Mouse (Mus musculus) stomach, embryonic 14.5 days (tissue): Measurements from ENCODE around the gene Fnbp1. TPM values are rescaled to one million over a fixed set of nuclear protein-coding genes. Genes with fewer than 3 reads are reported as not detected.

Experiments
- ATAC-seq: fragments of 200-750 bp; cut with Nextera tagmentation; 2 replicates; pipeline ENCODE4 v1.8.0; 2017; ENCODE audit warnings: low read depth, moderate TSS enrichment; ENCODE audit not compliant: insufficient number of reproducible peaks, insufficient read depth, low FRiP score
- H3K27ac ChIP-seq: fragments of 300-500 bp; sonication (generic); 2 replicates; pipeline ENCODE4 v1.5.1; 2014; ENCODE audit warnings: mild to moderate bottlenecking, low read length, moderate library complexity, mixed read lengths
- H3K27me3 ChIP-seq: fragments of 300-500 bp; sonication (generic); 2 replicates; pipeline ENCODE4 v1.6.1; 2014; ENCODE audit warnings: low read length, control low read depth, mixed read lengths; ENCODE audit not compliant: control insufficient read depth, insufficient read depth
- H3K36me3 ChIP-seq: fragments of 300-500 bp; sonication (generic); 2 replicates; pipeline ENCODE4 v1.6.1; 2014; ENCODE audit warnings: mild to moderate bottlenecking, control low read depth, low read length, moderate library complexity, mixed read lengths; ENCODE audit not compliant: control insufficient read depth, insufficient read depth
- H3K4me1 ChIP-seq: fragments of 300-500 bp; sonication (generic); 2 replicates; pipeline ENCODE4 v1.6.1; 2014; ENCODE audit warnings: low read length, control low read depth, mixed read lengths; ENCODE audit not compliant: control insufficient read depth, insufficient read depth
- H3K4me2 ChIP-seq: fragments of 300-500 bp; sonication (generic); replicated peaks from 2 replicates; pipeline ENCODE4 v1.6.1; 2014; ENCODE audit warnings: low read depth, low read length, control low read depth
- H3K4me3 ChIP-seq: fragments of 300-500 bp; sonication (generic); 2 replicates; pipeline ENCODE4 v1.5.1; 2014; ENCODE audit warnings: low read depth, low read length, control low read depth
- H3K9ac ChIP-seq: fragments of 300-500 bp; sonication (generic); replicated peaks from 2 replicates; pipeline ENCODE4 v1.6.1; 2014; ENCODE audit warnings: low read depth, mild to moderate bottlenecking, control low read depth, low read length, moderate library complexity, mixed read lengths
- H3K9me3 ChIP-seq: fragments of 300-500 bp; sonication (generic); 2 replicates; pipeline ENCODE4 v1.6.1; 2016; ENCODE audit warnings: low read depth, low read length, control low read depth; ENCODE audit not compliant: control insufficient read depth
- whole genome bisulfite sequencing: fragments of 180-500 bp; shearing (Covaris S2); extraction: QIAGEN DNeasy Blood & Tissue Kit; methylation state at CpG from one replicate; pipeline ENCODE4 v1.1.7; 2014; 5-methylcytosine and 5-hydroxymethylcytosine counted together
- polyA plus RNA-seq: library from polyadenylated mRNA; unstranded; fragments of >200 nt; fragmentation: Nextera tagmentation; extraction: Ambion mirVana; gene quantifications from 2 replicates; pipeline ENCODE4 v1.2.1, GENCODE M21; 2014

The Fnbp1 gene
- polyA plus RNA-seq, 1 experiment from 2014 or later: 39.2 TPM

DNA sequence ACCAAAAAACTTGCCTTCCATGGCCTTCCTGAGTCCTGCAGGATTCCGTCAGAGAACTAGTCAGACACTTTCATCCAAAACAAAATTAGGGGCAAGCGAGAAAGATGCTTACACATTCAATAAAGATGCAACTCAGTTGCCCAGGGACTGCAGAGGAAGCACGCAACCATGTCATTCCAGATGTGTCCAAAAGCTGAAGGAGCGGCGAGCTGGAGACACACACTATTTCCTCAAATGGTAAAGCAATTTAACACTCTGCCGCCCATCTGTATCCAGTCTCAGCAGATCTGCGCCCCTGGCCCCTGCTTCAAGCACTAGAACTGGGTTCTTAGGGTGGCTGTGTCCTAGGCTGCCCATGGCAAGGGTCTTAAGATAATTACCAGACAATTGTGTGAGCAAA is 66.0 kb downstream of the Fnbp1 start:
- no peak overlapping the region for H3K9ac ChIP-seq
- H3K4me3 ChIP-seq: no peak overlapping the region
- peaks cover 8% of the 10 kb centered on the region for H3K36me3 ChIP-seq
- no peak overlapping the region for H3K27ac ChIP-seq
- 95% methylated on average over 7 of the region's 7 CpGs for WGBS
- no peak overlapping the region for H3K4me2 ChIP-seq
- H3K9me3 ChIP-seq: no peaks in the 10 kb centered on the region
- no peaks in the 10 kb centered on the region for H3K27me3 ChIP-seq
- no peak for ATAC-seq
- no peaks in the 10 kb centered on the region for H3K4me1 ChIP-seq

DNA sequence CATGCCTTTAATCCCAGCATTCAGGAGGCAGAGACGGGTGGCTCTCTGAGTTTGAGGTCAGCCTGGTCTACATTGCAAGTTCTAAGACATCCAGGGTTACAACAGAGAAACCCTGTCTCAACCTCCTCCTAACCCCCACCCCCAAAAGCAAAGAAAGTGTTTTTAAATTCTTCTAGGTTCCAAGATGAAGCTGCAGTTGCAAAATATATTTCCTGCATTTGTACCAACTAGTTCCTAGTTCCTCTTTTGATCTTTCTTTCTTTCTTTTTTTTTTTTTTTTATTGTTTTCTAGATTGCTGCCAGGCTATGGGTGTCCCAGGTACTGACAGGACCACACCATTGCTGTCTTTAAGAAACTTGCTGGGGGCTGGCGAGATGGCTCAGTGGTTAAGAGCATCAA is 66.6 kb downstream of the Fnbp1 start:
- Histone ChIP-seq H3K9ac (no peak overlapping the region), H3K4me3 (no peak overlapping the region), H3K9me3 (no peaks in the 10 kb centered on the region), H3K4me1 (no peaks in the 10 kb centered on the region), H3K27ac (no peak overlapping the region), H3K4me2 (no peak overlapping the region), H3K27me3 (no peaks in the 10 kb centered on the region), H3K36me3 (peaks cover 8% of the 10 kb centered on the region)
- WGBS: 89% methylated on average over 2 of the region's 2 CpGs
- no peak for ATAC-seq

DNA sequence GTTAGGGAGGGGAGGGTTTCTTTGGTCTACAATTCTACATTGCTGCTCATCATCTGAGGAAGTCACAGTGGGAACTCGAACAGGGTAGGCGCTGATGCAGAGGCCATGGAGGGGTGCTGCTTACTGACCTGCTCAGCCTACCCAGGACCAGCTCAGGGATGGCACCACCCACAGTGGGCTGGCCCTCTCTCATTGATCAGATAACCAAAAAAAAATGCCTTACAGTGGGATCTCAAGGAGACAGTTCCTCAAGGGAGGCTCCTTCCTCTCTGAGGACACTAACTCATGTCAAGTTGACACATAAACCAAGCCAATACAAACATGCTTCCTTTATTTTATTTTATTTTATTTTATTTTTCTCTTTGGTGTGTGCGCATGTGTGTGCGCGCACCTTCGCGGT is 72.3 kb downstream of the Fnbp1 start:
- Histone ChIP-seq H3K27ac (no peak overlapping the region), H3K4me3 (no peak overlapping the region), H3K4me2 (no peak overlapping the region), H3K9me3 (no peaks in the 10 kb centered on the region), H3K27me3 (no peaks in the 10 kb centered on the region), H3K36me3 (peaks cover 9% of the 10 kb centered on the region), H3K4me1 (no peaks in the 10 kb centered on the region), H3K9ac (no peak overlapping the region)
- 90% methylated on average over 7 of the region's 7 CpGs for WGBS
- ATAC-seq: no peak

DNA sequence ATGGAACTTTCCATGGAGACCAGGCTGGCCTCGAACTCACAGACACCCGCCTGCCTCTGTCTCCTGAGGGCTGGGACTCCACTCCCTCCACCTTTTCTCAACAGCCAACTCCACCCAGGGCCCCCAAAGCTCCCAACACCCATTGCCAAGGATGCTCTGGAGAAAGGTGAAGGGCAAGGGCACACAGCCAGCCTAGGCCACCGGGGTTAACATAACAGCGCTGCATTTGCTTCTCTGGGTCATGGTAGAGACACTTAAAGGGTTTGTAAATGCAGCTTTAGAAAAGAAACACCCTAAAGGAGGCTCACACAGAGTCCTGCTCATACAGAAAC is 72.7 kb downstream of the Fnbp1 start:
- Histone ChIP-seq H3K27me3 (no peaks in the 10 kb centered on the region), H3K36me3 (peaks cover 9% of the 10 kb centered on the region), H3K4me3 (no peak overlapping the region), H3K27ac (no peak overlapping the region), H3K4me2 (no peak overlapping the region), H3K4me1 (no peaks in the 10 kb centered on the region), H3K9me3 (no peaks in the 10 kb centered on the region), H3K9ac (no peak overlapping the region)
- WGBS: 85% methylated on average over 4 of the region's 4 CpGs
- ATAC-seq: no peak

DNA sequence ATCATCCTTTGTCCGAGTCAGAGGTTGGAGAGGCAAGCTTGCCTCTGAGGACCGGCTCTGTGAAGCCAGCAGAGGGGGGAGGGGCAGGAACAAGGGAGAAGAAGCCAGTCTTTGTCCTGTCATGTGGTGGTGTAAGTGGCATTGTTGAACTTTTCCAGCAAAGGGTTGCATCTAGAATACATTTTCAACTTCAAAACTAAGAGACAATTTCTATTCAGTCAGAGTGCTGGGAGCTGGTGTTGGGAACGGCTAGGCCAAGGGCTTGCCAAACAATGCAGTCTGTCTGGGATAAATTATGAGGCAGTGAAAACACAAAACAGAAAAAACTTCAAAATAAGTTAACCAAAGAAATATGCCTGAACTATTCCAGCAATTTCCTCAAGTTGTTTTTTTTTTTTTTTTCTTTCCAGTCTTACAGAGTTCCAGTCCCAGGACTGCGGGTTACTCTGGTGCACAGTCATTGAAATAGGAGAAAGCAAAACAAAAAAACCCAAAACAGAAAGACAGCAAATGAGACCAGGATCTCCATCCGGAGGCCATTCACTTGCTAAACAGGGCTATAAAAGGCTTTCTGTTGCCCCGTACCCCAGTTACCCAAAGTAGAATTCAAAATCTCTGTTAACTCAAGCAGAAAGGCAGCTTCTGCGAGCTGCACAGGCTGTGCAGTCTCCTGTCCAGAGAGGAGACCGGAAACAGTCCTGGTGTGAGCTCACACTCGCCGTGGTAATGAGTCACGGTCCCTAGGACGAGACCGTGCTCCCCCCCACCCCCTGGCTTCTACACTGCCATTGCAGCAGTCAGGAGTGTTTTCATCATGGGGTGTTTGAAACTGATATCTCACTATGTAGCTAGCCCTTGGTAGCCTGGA is 73.3 kb downstream of the Fnbp1 start:
- Histone ChIP-seq H3K27ac (peak overlapping the region; percentile 4; the same call in 1 of the 2 replicates), H3K4me1 (no peaks in the 10 kb centered on the region), H3K36me3 (peaks cover 8% of the 10 kb centered on the region), H3K9me3 (no peaks in the 10 kb centered on the region), H3K4me3 (no peak overlapping the region), H3K27me3 (no peaks in the 10 kb centered on the region), H3K4me2 (no peak overlapping the region), H3K9ac (no peak overlapping the region)
- 59% methylated on average over 13 of the region's 13 CpGs for WGBS
- ATAC-seq: no peak

DNA sequence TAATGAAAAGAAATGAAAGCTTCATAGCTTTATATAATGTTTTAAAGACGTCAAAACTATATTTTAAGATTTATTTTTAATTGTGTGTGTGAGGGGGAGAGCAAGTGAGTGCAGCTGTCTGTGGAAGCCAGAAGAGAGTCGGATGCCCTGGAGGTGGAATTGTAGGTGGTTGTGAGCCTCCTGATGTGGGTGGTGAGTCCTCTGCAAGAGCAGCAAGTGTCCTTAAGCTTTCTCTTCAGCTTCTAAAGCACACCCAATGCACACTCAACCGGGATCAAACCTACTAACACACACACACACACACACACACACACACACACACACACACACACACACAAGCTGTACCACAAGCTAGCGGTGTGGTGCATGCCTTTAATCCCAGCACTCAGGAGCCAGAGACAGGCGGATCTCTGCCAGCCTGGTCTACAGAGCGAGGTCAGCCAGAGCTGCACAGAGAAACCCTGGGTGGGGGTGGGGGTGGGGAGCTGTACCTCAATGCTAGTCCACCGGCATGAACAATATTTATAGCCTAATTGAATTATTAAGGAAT is 74.0 kb downstream of the Fnbp1 start:
- 72% methylated on average over 7 of the region's 7 CpGs for WGBS
- H3K27me3 ChIP-seq: no peaks in the 10 kb centered on the region
- peak overlapping the region; percentile 4; the same call in 1 of the 2 replicates for H3K27ac ChIP-seq
- no peaks in the 10 kb centered on the region for H3K4me1 ChIP-seq
- no peak for ATAC-seq
- no peak overlapping the region for H3K4me2 ChIP-seq
- peaks cover 4% of the 10 kb centered on the region for H3K36me3 ChIP-seq
- H3K9ac ChIP-seq: no peak overlapping the region
- no peaks in the 10 kb centered on the region for H3K9me3 ChIP-seq
- H3K4me3 ChIP-seq: no peak overlapping the region

DNA sequence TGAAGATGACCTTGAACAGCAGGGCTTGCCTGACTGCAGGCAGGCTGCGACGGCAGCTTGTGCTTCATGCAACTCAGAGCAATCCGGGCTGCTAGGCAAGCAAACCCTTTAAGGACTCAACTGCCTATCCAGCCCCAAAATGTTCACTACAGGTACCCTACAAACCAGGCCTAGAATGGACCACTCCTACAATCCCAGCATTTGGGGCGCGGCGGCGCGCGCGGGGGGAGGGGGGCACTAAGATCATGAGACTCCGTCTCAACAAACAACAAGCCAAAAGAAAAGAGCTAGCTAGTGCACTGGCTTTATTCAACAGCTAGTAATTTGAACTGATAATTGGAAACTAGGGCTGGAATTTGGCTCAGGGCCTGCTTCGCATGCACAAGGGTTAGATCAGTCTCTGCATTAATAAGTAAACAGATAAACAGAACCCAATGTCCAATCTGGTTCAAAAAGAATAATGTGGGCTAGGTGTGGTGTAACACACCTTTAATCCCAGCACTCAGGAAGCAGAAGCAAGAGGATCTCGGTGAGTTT is 74.7 kb downstream of the Fnbp1 start:
- WGBS: 88% methylated on average over 13 of the region's 13 CpGs
- Histone ChIP-seq H3K4me3 (no peak overlapping the region), H3K27ac (no peak overlapping the region), H3K36me3 (peaks cover 4% of the 10 kb centered on the region), H3K4me2 (no peak overlapping the region), H3K9ac (no peak overlapping the region), H3K27me3 (no peaks in the 10 kb centered on the region), H3K4me1 (no peaks in the 10 kb centered on the region), H3K9me3 (no peaks in the 10 kb centered on the region)
- ATAC-seq: no peak

DNA sequence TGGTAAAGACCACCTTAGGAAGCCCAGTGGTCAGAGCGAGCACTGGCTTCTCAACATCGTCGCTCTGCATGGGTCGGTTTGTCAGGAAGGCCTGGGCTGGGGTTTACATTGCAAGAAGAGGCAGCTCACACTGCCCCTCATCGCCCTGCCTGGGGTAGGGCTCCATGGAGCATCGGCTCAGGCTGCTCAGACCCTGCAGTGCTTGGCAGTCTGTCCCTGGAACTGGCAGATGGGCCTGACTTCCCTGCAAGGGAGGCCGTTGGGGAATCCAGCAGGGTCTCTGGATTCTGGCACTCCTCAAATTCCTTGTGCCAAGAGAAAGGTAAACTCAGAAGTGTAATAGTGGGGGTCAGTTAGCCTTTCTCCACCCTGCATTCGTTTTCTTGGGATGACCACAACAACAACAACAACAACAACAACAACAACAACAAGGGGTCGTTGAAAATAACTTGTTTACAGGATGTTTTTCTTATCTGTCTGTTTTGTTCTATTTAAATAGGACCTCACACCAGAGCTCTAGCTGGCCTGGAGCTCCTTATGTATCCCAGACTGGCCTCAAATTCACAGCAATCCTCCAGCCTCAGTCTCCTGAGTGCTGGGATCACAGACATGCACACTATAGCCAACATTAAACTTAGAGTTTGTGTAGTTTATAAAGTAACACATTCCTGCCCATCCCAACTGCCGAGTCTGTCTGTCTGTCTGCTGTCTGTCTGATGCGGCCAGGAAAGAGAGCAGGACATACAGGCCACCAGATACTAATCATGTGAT is 75.6 kb downstream of the Fnbp1 start:
- WGBS: 82% methylated on average over 11 of the region's 11 CpGs
- no peaks in the 10 kb centered on the region for H3K9me3 ChIP-seq
- H3K9ac ChIP-seq: no peak overlapping the region
- H3K27me3 ChIP-seq: no peaks in the 10 kb centered on the region
- H3K4me3 ChIP-seq: no peak overlapping the region
- H3K4me2 ChIP-seq: no peak overlapping the region
- peaks cover 4% of the 10 kb centered on the region; the same call in 1 of the 2 replicates for H3K36me3 ChIP-seq
- no peak overlapping the region for H3K27ac ChIP-seq
- H3K4me1 ChIP-seq: no peaks in the 10 kb centered on the region
- no peak for ATAC-seq
